Mouse (Mus musculus) splenic B cell, adult 2 months (primary cell): Measurements from ENCODE around the gene Abca3.

Experiments used
- DNase-seq: peaks from one replicate; pipeline ENCODE4 v3.0.0-alpha.2; 2011; ENCODE audit warnings: low read depth, low spot score
- H3K27me3 ChIP-seq: 2 replicates; pipeline ENCODE4 v1.6.1; 2012; ENCODE audit warnings: mild to moderate bottlenecking, low read length, moderate library complexity, mixed read lengths; ENCODE audit not compliant: control insufficient read depth, poor library complexity, insufficient read depth, severe bottlenecking
- H3K36me3 ChIP-seq: 2 replicates; pipeline ENCODE4 v1.6.1; 2012; ENCODE audit warnings: mild to moderate bottlenecking, low read length, moderate library complexity, mixed read lengths; ENCODE audit not compliant: control insufficient read depth, poor library complexity, insufficient read depth, severe bottlenecking

Abca3 gene

DNA sequence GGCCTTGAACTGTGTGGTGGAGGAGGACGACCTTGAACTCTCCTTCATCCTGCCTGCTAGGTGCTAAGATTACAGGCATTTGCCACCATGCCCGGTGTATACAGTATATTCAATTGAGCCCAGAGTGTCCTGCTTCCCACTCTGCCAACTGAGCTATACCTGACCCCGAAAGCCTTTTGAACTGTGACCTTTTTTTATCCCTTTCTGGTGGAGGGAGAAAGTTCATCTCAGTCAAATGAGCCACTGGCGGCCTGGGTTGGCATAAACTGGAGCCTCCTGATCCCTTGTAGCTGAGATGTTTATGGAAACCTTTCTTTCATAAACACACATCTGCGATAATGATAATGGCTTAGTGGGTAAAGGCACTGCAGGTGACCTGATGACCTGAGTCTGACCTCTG lies 9.5 kb downstream of the Abca3 start:
- no peak for DNase-seq
- Histone ChIP-seq H3K27me3 (no peaks in the 10 kb centered on the region), H3K36me3 (peaks cover 2% of the 10 kb centered on the region; the same call in 1 of the 2 replicates)

DNA sequence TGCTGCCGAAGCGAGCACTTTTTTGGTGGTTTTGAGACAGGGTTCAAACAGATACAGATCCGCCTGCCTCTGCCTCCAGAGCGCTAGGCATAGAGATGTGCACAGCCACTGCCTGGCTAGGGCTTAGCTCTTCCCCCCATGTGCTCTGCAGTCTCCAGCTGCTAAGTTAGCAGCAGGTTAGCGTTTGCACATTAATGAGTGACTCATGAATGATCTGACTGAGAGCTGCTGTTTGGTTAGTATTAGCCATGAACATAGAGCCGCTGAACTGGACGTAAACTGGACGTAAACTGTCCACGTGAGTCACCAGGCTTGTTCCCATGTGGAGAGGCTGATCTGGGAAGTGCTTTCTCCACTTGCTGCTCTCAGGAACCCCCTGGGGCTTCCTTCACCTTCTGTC lies 10.8 kb downstream of the Abca3 start:
- no peak for DNase-seq

DNA sequence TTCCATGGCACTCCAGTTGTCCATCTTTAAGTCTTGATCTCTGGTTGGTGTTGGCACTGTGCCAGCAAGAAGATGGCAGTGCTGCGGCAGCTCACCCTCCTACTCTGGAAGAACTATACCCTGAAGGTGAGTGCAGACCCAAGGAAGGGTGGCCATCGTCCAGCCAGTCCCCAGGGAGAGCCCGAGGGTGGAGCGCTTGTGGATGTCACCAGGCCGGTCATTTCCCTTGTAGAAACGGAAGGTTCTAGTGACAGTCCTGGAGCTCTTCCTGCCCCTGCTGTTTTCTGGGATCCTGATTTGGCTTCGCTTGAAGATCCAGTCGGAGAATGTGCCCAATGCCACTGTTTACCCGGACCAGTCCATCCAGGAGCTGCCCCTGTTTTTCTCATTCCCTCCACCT lies 12.7 kb downstream of the Abca3 start:
- Histone ChIP-seq H3K36me3 (peaks cover 5% of the 10 kb centered on the region; the same call in 1 of the 2 replicates), H3K27me3 (no peaks in the 10 kb centered on the region)
- no peak for DNase-seq

More for the DNA sequence above, 10.8 kb downstream of the Abca3 start:
- H3K27me3 ChIP-seq, result no peaks in the 10 kb centered on the region
- peaks cover 5% of the 10 kb centered on the region; the same call in 1 of the 2 replicates for H3K36me3 ChIP-seq

DNA sequence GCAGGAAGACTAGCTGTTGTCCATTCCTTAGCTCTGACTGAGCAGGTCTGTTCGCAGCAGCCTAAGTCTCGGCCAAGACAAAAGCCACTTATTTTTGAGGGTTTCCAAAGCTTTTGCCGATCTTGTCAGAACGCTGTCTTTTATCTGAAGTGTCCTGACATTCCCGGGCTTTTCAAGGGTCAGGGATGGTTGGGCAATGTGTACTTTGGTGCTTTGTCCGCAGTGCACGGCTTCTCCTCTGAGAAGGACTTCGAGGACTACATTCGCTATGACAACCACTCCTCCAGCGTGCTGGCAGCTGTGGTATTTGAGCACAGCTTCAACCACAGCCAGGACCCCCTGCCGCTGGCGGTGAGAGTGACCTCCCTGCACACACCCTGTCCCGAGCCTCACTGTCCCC lies 14.1 kb downstream of the Abca3 start:
- Histone ChIP-seq H3K36me3 (peaks cover 7% of the 10 kb centered on the region; the same call in 1 of the 2 replicates), H3K27me3 (no peaks in the 10 kb centered on the region)
- DNase-seq, result no peak

DNA sequence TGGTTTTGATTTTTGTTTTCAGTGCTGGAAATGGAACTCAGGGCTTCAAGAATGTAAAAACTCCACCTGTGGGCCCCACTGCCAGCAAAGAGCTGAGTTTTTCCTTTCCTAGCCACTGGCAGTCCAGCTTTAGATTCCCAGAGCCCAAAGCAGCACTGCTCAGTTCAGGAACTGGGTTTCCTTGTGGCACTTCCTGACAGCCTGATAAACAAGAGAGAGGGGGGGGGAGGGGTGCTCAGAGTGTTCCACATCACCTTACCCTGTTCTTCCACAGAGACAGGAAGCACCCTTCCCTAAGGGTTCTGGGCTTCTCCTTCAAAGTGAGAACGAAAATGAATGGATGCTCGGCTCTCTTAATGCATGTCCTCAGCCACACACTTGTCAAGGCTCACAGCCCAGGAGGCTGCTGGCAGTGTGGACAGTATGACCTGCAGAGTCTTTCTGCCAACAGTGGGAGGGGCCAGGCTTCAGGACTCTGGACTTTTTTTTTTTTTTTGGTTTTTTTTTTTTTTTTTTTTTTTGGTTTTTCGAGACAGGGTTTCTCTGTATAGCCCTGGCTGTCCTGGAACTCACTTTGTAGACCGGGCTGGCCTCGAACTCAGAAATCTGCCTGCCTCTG lies 23.5 kb downstream of the Abca3 start:
- no peak for DNase-seq
- peaks cover 12% of the 10 kb centered on the region for H3K36me3 ChIP-seq

DNA sequence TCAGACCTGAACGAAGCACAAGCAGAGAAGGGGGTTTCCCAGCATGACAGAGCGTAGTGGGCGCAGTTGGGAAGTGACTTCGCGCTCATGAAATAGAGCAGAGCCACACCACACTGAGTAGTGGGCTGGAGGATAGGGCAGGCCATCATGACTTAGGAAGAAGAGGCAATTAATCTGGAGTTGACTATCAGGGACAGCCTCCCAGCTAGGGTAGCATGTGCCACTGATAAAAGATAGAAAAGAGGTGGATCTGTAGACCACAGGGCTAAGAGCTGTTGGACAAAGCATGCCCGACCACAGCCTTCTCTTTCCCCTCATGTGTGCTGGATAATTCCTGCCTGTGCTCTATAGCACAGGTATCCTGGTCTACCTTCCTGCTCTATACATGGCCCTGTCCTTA lies 24.1 kb downstream of the Abca3 start:
- no peak for DNase-seq
- H3K27me3 ChIP-seq, result no peaks in the 10 kb centered on the region
- peaks cover 11% of the 10 kb centered on the region for H3K36me3 ChIP-seq

More for the DNA sequence above, 23.5 kb downstream of the Abca3 start:
- H3K27me3 ChIP-seq, result no peaks in the 10 kb centered on the region

DNA sequence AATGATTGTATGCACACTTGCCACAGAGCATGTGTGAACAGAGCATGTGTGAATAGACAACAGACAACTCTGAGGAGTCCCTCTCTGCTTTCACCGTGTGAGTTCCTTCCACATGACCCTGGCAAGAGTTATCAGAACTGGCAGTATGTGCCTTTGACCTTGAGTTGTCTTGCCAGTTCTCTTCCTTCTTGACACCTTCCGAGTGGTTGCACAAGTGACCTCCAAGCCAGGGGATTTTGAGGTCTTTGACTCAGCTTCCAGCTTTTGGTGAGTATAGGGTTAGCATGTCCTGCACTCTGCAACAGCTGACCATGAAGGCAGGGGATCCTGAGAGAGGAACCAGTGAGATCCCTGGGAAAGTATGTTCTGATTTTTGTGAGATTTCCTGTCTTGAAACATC lies 26.7 kb downstream of the Abca3 start:
- peaks cover 13% of the 10 kb centered on the region for H3K36me3 ChIP-seq
- DNase-seq, result no peak

DNA sequence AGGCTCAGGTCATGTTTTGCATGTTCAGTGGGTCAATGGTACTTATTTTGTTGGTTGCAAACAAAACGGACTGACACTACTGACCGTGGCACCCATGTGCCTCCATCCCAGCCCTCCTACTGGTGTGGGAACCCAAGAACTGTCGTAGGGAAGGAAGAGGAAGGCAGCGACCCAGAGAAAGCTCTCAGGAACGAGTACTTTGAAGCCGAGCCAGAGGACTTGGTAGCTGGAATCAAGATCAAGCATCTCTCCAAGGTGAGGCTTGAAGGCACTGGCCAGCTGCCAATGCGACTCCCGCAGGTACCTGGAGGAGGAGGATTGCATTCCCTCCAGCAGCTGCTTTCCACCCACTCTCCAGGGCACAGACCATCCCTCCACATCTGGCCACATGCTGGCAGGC lies 32.0 kb downstream of the Abca3 start:
- H3K36me3 ChIP-seq, result peaks cover 5% of the 10 kb centered on the region; the same call in 1 of the 2 replicates
- no peaks in the 10 kb centered on the region for H3K27me3 ChIP-seq
- no peak for DNase-seq

More for the DNA sequence above, 26.7 kb downstream of the Abca3 start:
- H3K27me3 ChIP-seq, result no peaks in the 10 kb centered on the region

DNA sequence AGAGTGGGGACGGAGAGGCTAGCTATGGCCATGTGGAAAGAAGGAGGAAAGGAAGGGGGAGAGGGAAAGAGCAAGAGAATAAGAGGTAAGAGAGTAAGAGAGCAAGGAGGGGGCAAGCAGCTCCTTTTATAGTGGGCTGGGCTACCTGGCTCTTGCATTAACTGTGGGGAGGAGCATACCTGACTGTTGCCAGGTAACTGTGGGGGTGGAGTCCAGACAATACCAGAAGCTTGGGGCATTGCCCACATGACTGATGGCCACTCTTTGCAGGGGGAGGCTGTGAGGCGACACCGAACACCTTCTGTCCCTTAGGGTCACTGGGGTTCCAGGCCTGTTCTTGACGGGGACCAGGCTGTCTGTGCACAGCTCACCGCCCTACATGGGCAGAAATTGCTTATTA lies 37.0 kb downstream of the Abca3 start:
- Histone ChIP-seq H3K27me3 (no peaks in the 10 kb centered on the region), H3K36me3 (peaks cover under 1% of the 10 kb centered on the region; the same call in 1 of the 2 replicates)
- no peak for DNase-seq

DNA sequence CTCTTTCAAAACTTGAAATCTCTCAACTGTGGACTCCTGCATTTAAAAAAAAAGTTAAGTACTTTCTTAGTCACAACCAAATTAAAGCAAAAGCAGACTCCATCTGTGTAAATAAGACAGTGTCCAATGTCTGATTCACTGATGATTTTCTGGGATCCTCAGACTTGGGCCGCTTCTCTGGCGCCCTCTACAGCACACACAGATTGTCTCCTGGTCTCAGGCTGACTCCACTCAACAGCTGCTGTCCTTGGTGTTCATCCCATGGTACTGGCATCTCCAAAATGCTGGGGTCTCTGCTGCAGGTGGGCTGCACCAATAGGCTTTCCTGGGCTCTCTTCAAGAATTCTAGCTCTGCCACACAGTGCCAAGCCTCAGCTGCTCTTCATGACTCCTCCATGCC lies 38.1 kb downstream of the Abca3 start:
- Histone ChIP-seq H3K36me3 (no peaks in the 10 kb centered on the region; the same call in 1 of the 2 replicates), H3K27me3 (no peaks in the 10 kb centered on the region)
- DNase-seq, result peak; percentile 54

DNA sequence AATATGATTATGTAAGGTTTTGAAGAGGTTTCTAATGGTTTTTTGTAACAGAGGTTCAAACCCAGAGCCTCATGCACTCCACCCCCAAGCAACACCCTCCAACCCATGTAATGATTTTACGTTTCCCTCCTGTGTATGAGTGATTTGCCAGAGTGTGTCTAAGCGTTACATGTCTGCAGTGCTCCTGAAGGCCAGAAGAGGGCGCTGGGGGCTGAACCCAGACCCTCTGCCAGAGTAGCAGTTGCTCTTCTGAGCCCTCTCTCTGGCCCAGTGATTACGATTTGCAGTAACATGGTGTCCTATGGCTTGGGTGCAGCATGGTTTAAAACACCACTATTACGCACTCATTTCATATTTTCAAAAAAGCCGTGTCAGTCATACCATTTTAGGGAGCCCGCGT lies 39.4 kb downstream of the Abca3 start:
- H3K27me3 ChIP-seq, result no peaks in the 10 kb centered on the region
- DNase-seq, result peak; percentile 45
- H3K36me3 ChIP-seq, result no peaks in the 10 kb centered on the region; the same call in 1 of the 2 replicates

DNA sequence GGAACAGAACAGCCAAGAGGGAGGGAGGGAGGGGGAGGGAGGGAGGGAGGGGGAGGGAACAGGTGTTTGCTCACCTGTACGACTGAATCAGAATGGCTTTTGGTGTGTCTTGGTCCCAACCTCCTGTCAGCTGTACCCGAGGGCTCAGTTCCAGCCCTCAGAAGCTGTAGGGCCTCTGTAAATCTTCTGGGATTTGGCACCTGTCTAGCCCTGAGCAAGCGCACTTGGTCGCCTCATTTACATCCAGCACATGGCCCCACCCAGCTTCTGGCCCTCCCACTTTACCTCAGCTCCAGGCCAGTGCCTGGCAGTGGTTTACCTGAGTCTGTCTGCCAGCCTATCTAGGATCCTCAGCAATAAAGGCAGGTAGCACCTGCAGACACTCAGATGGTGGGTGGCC lies 41.8 kb downstream of the Abca3 start:
- H3K27me3 ChIP-seq, result no peaks in the 10 kb centered on the region

DNA sequence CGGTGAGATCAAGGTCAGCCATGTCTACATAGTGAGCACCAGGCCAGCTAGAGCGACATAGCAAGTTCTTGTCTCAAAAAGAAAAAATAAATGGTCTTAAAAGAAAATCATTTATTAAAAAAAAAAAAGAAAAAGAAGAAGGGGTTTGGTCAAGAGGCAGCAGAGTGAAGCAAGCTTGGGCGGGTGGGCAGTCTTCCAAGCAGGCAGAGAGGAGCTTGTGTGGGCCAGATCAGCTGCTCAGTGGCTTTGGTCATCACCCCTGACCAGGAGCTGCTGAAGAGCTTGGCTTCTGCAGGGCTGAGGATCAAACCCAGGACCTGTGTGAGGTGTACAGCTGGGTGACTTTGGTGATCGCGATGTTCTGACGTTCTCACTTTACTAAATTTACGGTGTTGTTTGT lies 42.7 kb downstream of the Abca3 start:
- Histone ChIP-seq H3K27me3 (no peaks in the 10 kb centered on the region), H3K36me3 (peaks cover 3% of the 10 kb centered on the region; the same call in 1 of the 2 replicates)
- DNase-seq, result no peak

More for the DNA sequence above, 41.8 kb downstream of the Abca3 start:
- H3K36me3 ChIP-seq, result peaks cover 3% of the 10 kb centered on the region; the same call in 1 of the 2 replicates
- DNase-seq, result no peak

DNA sequence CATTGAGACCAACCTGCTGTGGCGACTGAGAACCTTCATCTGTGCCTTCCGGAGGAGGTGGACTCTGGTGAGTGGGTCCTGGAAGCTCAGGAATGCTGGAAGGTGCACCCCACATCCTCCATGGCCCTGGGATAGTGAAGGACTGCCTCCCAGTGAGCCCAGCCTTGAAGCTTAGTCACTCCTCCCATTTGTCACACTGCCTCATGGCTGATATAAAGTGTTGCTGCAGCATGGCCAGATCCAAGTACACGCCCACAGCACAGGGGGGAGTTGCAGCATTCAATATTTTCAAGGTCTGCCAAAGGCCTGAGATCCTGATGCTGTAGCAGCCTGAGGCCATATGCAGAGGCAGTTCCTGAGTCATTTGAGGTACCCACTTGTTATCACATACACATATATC lies 50.6 kb downstream of the Abca3 start:
- peaks cover 11% of the 10 kb centered on the region for H3K36me3 ChIP-seq
- H3K27me3 ChIP-seq, result no peaks in the 10 kb centered on the region
- no peak for DNase-seq

DNA sequence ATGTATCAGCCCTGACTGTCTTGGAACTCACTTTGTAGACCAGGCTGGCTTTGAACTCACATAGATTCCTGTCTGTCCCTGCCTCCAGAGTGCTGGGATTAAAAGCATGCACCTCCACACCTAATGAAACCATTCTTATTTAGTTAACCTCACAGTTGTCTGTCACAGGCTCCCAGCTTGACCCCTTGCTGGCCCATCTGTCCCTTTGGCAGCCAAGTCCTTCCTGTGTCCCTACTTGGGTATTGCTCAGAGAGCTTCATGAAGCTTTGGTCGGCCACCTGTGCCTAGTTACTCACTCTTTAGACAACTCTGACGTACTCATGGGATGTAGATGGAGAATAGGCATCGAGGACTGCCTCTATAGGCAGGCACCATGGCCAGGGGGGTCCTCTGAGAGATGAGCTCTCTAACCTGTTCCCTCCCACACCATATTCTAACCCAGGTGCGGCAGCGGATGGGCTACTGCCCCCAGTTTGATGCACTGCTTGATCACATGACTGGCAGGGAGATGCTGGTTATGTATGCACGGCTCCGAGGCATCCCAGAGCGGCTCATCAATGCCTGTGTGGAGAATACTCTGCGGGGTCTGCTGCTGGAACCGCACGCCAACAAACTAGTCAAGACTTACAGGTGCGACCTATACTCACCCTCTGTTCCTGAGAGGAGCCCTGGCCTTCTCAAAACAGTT lies 55.5 kb downstream of the Abca3 start:
- peaks cover 13% of the 10 kb centered on the region for H3K36me3 ChIP-seq
- no peaks in the 10 kb centered on the region for H3K27me3 ChIP-seq

More for the DNA sequence above, 55.5 kb downstream of the Abca3 start:
- no peak for DNase-seq
